Mouse (Mus musculus): Measurements from ENCODE around the gene Naa15. TPM values are rescaled to one million over a fixed set of nuclear protein-coding genes. Genes with fewer than 3 reads are reported as not detected.
"Not testable (repeated sequence)": the region's sequence is repeated elsewhere in the genome, so short reads cannot be mapped to it uniquely, and the experiment has no call there.

Gene Naa15
- polyA plus RNA-seq, 1 experiment from 2014 or later, result 41.5 TPM

DNA sequence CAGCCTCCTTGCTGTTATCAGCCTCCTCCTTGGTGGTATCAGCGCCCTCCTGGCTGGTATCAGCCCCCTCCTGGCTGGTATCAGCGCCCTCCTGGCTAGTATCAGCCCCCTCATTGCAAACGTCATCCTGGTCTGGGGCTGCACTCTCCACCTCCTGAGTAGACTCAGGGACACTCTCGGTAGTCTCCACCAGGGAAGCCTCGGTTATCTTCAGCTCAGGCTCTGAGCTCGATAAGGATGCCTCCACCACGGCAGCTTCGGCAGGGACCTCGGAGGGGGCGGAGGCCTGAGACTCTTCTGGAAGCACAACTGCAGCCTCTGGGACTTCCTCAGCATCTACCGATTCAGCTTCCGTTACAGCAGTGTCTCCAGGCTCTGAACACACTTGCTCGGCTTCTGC, 26.0 kb upstream of the Naa15 start:
- no peaks in the 10 kb centered on the region for H3K27me3 ChIP-seq (ENCODE audit: control insufficient read depth, insufficient read depth, low read length)
- ATAC-seq (ENCODE audit: low FRiP score, low TSS enrichment), result no peak
- H3K4me3 ChIP-seq (replicated peaks; ENCODE audit: low read depth, low read length), result no peak overlapping the region
- H3K9ac ChIP-seq (replicated peaks; ENCODE audit: low read length), result no peak overlapping the region; the same call in 1 of the 2 replicates
- no peaks in the 10 kb centered on the region for H3K36me3 ChIP-seq (ENCODE audit: control insufficient read depth, insufficient read depth, low read length)
- peak overlapping the region; percentile 35 for H3K4me2 ChIP-seq (ENCODE audit: low read length)
- 12% methylated on average over 13 of the region's 13 CpGs for WGBS
- no peak overlapping the region for H3K27ac ChIP-seq (replicated peaks; ENCODE audit: low read depth, low read length)
- no peaks in the 10 kb centered on the region for H3K9me3 ChIP-seq (ENCODE audit: control insufficient read depth, low read length)
- no peaks in the 10 kb centered on the region for H3K4me1 ChIP-seq (ENCODE audit: control insufficient read depth, insufficient read depth, low read length)
- peak; percentile 29 for DNase-seq

DNA sequence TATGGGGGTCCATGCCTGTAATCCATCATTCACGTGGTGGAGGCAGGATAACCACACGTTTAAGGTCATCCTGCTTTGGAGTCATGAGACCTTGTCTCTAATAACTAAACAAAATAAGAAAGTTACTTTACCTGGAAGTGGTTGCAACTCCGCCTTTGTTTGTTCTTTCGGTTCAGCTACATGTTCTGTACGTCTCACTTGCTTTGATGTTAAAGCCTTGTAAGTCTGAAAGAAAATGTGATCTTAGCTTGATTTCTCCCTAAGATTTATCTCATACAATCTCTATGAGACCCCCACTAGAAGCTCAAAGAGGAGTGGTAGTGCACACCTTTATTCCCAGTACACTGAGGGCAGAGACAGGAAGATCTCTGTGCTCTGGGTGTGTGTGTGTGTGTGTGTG, 23.9 kb upstream of the Naa15 start:
- peaks cover under 1% of the 10 kb centered on the region; the same call in 1 of the 2 replicates for H3K27me3 ChIP-seq (ENCODE audit: control insufficient read depth, insufficient read depth, low read length)
- no peaks in the 10 kb centered on the region for H3K4me1 ChIP-seq (ENCODE audit: control insufficient read depth, insufficient read depth, low read length)
- no peaks in the 10 kb centered on the region for H3K9me3 ChIP-seq (ENCODE audit: control insufficient read depth, low read length)
- H3K4me3 ChIP-seq (replicated peaks; ENCODE audit: low read depth, low read length), result no peak overlapping the region
- WGBS, result 91% methylated on average over 5 of the region's 5 CpGs
- ATAC-seq (ENCODE audit: low FRiP score, low TSS enrichment) (no peak), DNase-seq (no peak)
- no peak overlapping the region for H3K9ac ChIP-seq (replicated peaks; ENCODE audit: low read length)
- no peak overlapping the region for H3K27ac ChIP-seq (replicated peaks; ENCODE audit: low read depth, low read length)
- H3K4me2 ChIP-seq (ENCODE audit: low read length), result no peak overlapping the region
- H3K36me3 ChIP-seq (ENCODE audit: control insufficient read depth, insufficient read depth, low read length), result no peaks in the 10 kb centered on the region

GRCm38 (mm10) chr3:51391591-51391990, 23.4 kb upstream of the Naa15 start:
- no peak overlapping the region for H3K4me3 ChIP-seq (replicated peaks; ENCODE audit: low read depth, low read length)
- H3K9ac ChIP-seq (replicated peaks; ENCODE audit: low read length), result no peak overlapping the region
- ATAC-seq (ENCODE audit: low FRiP score, low TSS enrichment), result no peak
- no peak overlapping the region for H3K4me2 ChIP-seq (ENCODE audit: low read length)
- no peak for DNase-seq
- H3K27ac ChIP-seq (replicated peaks; ENCODE audit: low read depth, low read length), result no peak overlapping the region
- WGBS, result 95% methylated on average over 5 of the region's 5 CpGs
- no peaks in the 10 kb centered on the region for H3K36me3 ChIP-seq (ENCODE audit: control insufficient read depth, insufficient read depth, low read length)
- H3K9me3 ChIP-seq (ENCODE audit: control insufficient read depth, low read length), result no peaks in the 10 kb centered on the region
- H3K4me1 ChIP-seq (ENCODE audit: control insufficient read depth, insufficient read depth, low read length), result no peaks in the 10 kb centered on the region
- peaks cover 5% of the 10 kb centered on the region; the same call in 1 of the 2 replicates for H3K27me3 ChIP-seq (ENCODE audit: control insufficient read depth, insufficient read depth, low read length)

DNA sequence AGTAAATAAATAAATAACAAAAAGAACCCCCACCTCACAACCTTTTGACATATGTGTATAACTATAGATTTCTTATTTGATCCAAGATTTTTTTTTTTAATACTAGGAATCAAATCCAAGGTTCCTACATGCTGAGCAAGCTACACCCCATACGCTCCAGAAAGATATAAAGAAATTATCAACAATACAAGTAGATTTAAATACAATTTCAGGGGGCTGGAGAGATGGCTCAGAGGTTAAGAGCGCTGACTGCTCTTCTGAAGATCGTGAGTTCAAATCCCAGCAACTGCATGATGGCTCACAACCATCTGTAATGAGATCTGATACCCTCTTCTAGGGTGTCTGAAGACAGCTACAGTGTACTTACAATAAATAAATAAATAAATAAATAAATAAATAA, 21.9 kb upstream of the Naa15 start:
- H3K36me3 ChIP-seq (ENCODE audit: control insufficient read depth, insufficient read depth, low read length); H3K4me3 ChIP-seq (replicated peaks; ENCODE audit: low read depth, low read length); DNase-seq; ATAC-seq (ENCODE audit: low FRiP score, low TSS enrichment); H3K9me3 ChIP-seq (ENCODE audit: control insufficient read depth, low read length); H3K4me2 ChIP-seq (ENCODE audit: low read length); H3K4me1 ChIP-seq (ENCODE audit: control insufficient read depth, insufficient read depth, low read length); H3K27ac ChIP-seq (replicated peaks; ENCODE audit: low read depth, low read length); H3K9ac ChIP-seq (replicated peaks; ENCODE audit: low read length): not testable (repeated sequence)
- H3K27me3 ChIP-seq (ENCODE audit: control insufficient read depth, insufficient read depth, low read length), result peaks cover 16% of the 10 kb centered on the region
- 97% methylated on average over 3 of the region's 3 CpGs for WGBS

GRCm38 (mm10) chr3:51393651-51394050, 21.3 kb upstream of the Naa15 start:
- Histone ChIP-seq H3K9ac (replicated peaks; ENCODE audit: low read length) (no peak overlapping the region), H3K4me2 (ENCODE audit: low read length) (no peak overlapping the region), H3K4me3 (replicated peaks; ENCODE audit: low read depth, low read length) (no peak overlapping the region), H3K27me3 (ENCODE audit: control insufficient read depth, insufficient read depth, low read length) (peaks cover 17% of the 10 kb centered on the region), H3K27ac (replicated peaks; ENCODE audit: low read depth, low read length) (no peak overlapping the region), H3K36me3 (ENCODE audit: control insufficient read depth, insufficient read depth, low read length) (no peaks in the 10 kb centered on the region), H3K4me1 (ENCODE audit: control insufficient read depth, insufficient read depth, low read length) (no peaks in the 10 kb centered on the region), H3K9me3 (ENCODE audit: control insufficient read depth, low read length) (no peaks in the 10 kb centered on the region)
- ATAC-seq (ENCODE audit: low FRiP score, low TSS enrichment) (no peak), DNase-seq (no peak)
- WGBS, result 96% methylated on average over 2 of the region's 2 CpGs

GRCm38 (mm10) chr3:51394881-51395280, 20.1 kb upstream of the Naa15 start:
- no peak for ATAC-seq (ENCODE audit: low FRiP score, low TSS enrichment)
- Histone ChIP-seq H3K36me3 (ENCODE audit: control insufficient read depth, insufficient read depth, low read length) (no peaks in the 10 kb centered on the region), H3K4me2 (ENCODE audit: low read length) (no peak overlapping the region), H3K4me3 (replicated peaks; ENCODE audit: low read depth, low read length) (no peak overlapping the region), H3K27me3 (ENCODE audit: control insufficient read depth, insufficient read depth, low read length) (peaks cover 17% of the 10 kb centered on the region), H3K27ac (replicated peaks; ENCODE audit: low read depth, low read length) (no peak overlapping the region), H3K9me3 (ENCODE audit: control insufficient read depth, low read length) (no peaks in the 10 kb centered on the region), H3K9ac (replicated peaks; ENCODE audit: low read length) (no peak overlapping the region), H3K4me1 (ENCODE audit: control insufficient read depth, insufficient read depth, low read length) (no peaks in the 10 kb centered on the region)
- WGBS, result 50% methylated on average over 3 of the region's 3 CpGs
- DNase-seq, result no peak

- H3K9me3 ChIP-seq (ENCODE audit: control insufficient read depth, low read length), result no peaks in the 10 kb centered on the region
- H3K27me3 ChIP-seq (ENCODE audit: control insufficient read depth, insufficient read depth, low read length), result peaks cover 17% of the 10 kb centered on the region
- DNase-seq (no peak), ATAC-seq (ENCODE audit: low FRiP score, low TSS enrichment) (no peak)
- no peak overlapping the region for H3K4me3 ChIP-seq (replicated peaks; ENCODE audit: low read depth, low read length)
- no peak overlapping the region for H3K9ac ChIP-seq (replicated peaks; ENCODE audit: low read length)
- H3K36me3 ChIP-seq (ENCODE audit: control insufficient read depth, insufficient read depth, low read length), result no peaks in the 10 kb centered on the region
- 13% methylated on average over 19 of the region's 19 CpGs for WGBS
- H3K4me1 ChIP-seq (ENCODE audit: control insufficient read depth, insufficient read depth, low read length), result no peaks in the 10 kb centered on the region
- H3K27ac ChIP-seq (replicated peaks; ENCODE audit: low read depth, low read length), result no peak overlapping the region
- peak overlapping the region; percentile 15; the same call in 1 of the 2 replicates for H3K4me2 ChIP-seq (ENCODE audit: low read length)
Observed at GRCm38 (mm10) chr3:51395461-51396145, 19.3 kb upstream of the Naa15 start.

DNA sequence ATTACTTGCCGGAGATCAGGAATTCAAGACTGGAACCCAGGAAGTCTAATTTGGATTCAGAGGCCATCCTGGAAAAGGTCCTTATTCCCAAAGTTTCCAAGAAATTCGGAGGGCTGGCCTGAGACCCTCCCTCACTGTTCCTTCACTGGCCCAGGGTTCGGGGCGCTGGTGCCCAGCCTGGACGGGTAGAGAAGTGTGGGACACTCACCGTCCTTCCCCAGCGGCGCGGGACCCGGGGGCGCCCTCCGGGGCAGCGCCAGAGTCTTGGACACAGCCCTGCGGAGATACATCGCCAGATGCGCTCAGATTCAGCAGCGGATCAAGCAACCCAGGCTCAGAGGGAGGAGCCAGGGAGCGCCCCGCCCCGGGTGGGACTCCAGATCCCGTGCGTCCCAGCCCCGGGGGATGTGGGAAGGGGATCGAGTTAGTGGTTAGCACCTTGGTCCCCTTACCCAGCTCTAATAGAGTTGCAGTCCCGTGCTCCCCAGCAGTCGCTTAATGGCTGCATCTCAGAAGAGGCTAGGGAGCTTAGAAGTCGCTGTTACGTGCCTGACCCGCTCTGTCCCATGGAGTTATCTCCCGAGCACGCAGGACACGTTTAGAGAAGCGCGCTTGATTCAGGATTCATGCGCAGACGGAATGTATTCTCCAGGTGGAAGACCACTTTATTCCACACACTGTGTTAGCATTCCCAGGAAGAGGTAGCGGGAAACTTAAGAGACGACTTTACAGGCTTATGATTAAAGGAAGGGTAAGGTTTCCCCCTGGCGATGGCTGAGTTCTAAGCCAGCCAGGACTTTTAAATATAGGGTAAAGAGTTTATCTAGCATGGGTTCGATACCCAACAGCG, 18.5 kb upstream of the Naa15 start, which contains the start of gene Mgarp:
TSS of gene Mgarp (minus strand) at position 520 of the 850 bp plus-strand sequence.
- Histone ChIP-seq H3K27me3 (ENCODE audit: control insufficient read depth, insufficient read depth, low read length) (peaks cover 17% of the 10 kb centered on the region), H3K4me3 (replicated peaks; ENCODE audit: low read depth, low read length) (peak within 1 kb of the TSS; percentile 37), H3K4me1 (ENCODE audit: control insufficient read depth, insufficient read depth, low read length) (no peaks in the 10 kb centered on the region), H3K4me2 (ENCODE audit: low read length) (peak within 1 kb of the TSS; percentile 59), H3K36me3 (ENCODE audit: control insufficient read depth, insufficient read depth, low read length) (no peaks in the 10 kb centered on the region), H3K9me3 (ENCODE audit: control insufficient read depth, low read length) (no peaks in the 10 kb centered on the region), H3K9ac (replicated peaks; ENCODE audit: low read length) (peak within 1 kb of the TSS; percentile 34), H3K27ac (replicated peaks; ENCODE audit: low read depth, low read length) (no peak within 1 kb of the TSS)
- ATAC-seq (ENCODE audit: low FRiP score, low TSS enrichment) (peak; percentile 76), DNase-seq (peak; percentile 74)
- WGBS, result 2% methylated on average over 41 of the region's 41 CpGs
